Mouse (Mus musculus): ENCODE results near the gene Uap1. TPM values are rescaled to one million over a fixed set of nuclear protein-coding genes. Genes with fewer than 3 reads are reported as not detected.
"Not testable (repeated sequence)": the region's sequence is repeated elsewhere in the genome, so short reads cannot be mapped to it uniquely, and the experiment has no call there.

Uap1 gene
- polyA plus RNA-seq, 3 experiments from 2014 or later, result 10.6 to 22.9 (median 14.7) TPM

DNA sequence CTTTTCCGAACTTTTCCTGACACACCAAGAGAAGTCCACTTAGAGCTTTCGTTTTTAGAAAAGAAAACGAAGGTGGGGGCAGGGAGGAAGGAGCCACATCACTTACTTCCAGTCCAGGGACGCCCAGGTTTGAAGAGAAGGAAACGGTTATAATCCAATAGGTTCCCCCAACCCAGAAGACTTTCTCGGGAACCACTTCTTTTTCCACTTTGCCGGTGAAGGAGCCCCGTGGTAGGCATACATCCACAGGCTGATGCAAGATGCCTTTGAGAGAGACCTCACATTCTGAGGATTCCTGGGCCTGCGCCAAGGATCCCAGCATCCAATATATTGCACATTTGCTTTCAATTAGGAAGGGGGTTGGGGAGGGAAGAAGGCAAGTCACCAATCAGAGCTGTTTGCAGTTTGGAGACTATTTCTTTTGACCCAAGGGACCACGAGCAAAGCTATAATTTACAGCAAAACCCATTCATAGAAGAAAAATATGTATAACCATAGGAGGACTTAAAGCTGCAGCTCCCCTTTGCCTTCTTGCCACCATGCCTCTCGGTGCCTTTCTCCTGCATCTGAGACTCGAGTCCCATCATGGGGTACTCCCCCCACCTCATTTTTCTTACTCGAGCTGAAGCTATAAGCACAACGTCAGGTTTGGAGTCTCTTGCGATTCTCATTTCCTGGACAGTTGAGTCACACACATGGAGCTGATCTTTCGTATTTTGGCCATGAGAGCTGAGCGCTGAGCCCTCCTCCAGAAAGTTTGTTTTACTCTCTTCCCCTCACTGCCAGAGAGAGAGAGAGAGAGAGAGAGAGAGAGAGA is 64.0 kb downstream of the Uap1 start, which contains the start of gene Ddr2:
Ddr2 (minus strand) TSS at position 247 of the 817 bp plus-strand sequence.
- no peak for ATAC-seq

- ATAC-seq, result no peak
Observed at GRCm38 (mm10) chr1:170109776-170110515, 64.8 kb downstream of the Uap1 start.

- ATAC-seq, result not testable (repeated sequence)
Observed at GRCm38 (mm10) chr1:170102814-170103213, 71.9 kb downstream of the Uap1 start.

Other genes with a start within 250 kb of the Uap1 start
- gene Ccdc190, start 246.3 kb downstream of the Uap1 start, polyA plus RNA-seq (2017; shearing (Covaris generic)), result not detected
- gene Hsd17b7, start 205.7 kb downstream of the Uap1 start, polyA plus RNA-seq (2017; shearing (Covaris generic)), result 10 to 100 TPM in 1 of 3 experiments, 1 to 10 TPM in 2; 7.9 to 11.0 (median 9.6) TPM
- gene Ddr2, start 64.2 kb downstream of the Uap1 start, polyA plus RNA-seq (2017; shearing (Covaris generic)), result under 1 TPM in 2 of 3 experiments, not detected in 1; 0.04 to 0.07 TPM
- gene Uhmk1, start 40.4 kb upstream of the Uap1 start, polyA plus RNA-seq (2017; shearing (Covaris generic)), result 10 to 100 TPM; 12.3 to 14.1 (median 12.8) TPM
- gene Sh2d1b2, start 57.8 kb upstream of the Uap1 start, polyA plus RNA-seq (2017; shearing (Covaris generic)), result not detected
- gene Sh2d1b1, start 102.4 kb upstream of the Uap1 start, polyA plus RNA-seq (2017; shearing (Covaris generic)), result not detected
- gene Gm7694, start 131.4 kb upstream of the Uap1 start, polyA plus RNA-seq (2017; shearing (Covaris generic)), result not detected
- not detected for gene Spata46, start 133.8 kb upstream of the Uap1 start, polyA plus RNA-seq (2017; shearing (Covaris generic))

All from inflammation-experienced regulatory T-cells, adult 6 months (primary cell).